Mouse (Mus musculus) embryo, embryonic 10.5 days (tissue): Measurements from ENCODE around the gene Bend4.

Experiments
- DNase-seq: peaks from one replicate; pipeline ENCODE4 v3.0.0-alpha.2; 2015; ENCODE audit warnings: low spot score

Gene Bend4

GRCm38 (mm10) chr5:67419407-67419806 is 8.7 kb downstream of the Bend4 start:
- no peak for DNase-seq

- no peak for DNase-seq
These were observed 16.6 kb downstream of the Bend4 start for GRCm38 (mm10) chr5:67411475-67411874.

GRCm38 (mm10) chr5:67410426-67410825 is 17.7 kb downstream of the Bend4 start:
- no peak for DNase-seq

GRCm38 (mm10) chr5:67408391-67408790 is 19.7 kb downstream of the Bend4 start:
- DNase-seq, result no peak

GRCm38 (mm10) chr5:67404919-67405318 is 23.2 kb downstream of the Bend4 start:
- no peak for DNase-seq

GRCm38 (mm10) chr5:67404380-67404779 is 23.7 kb downstream of the Bend4 start:
- DNase-seq, result peak; percentile 28

GRCm38 (mm10) chr5:67401612-67402011 is 26.5 kb downstream of the Bend4 start:
- DNase-seq, result peak; percentile 40

- peak; percentile 21 for DNase-seq
These were observed 27.3 kb downstream of the Bend4 start for GRCm38 (mm10) chr5:67400608-67401480.

GRCm38 (mm10) chr5:67399876-67400607 is 28.1 kb downstream of the Bend4 start:
- DNase-seq, result no peak

GRCm38 (mm10) chr5:67397186-67397585 is 30.9 kb downstream of the Bend4 start:
- peak; percentile 24 for DNase-seq

GRCm38 (mm10) chr5:67395211-67395851 is 32.8 kb downstream of the Bend4 start:
- DNase-seq, result no peak

GRCm38 (mm10) chr5:67393951-67394350 is 34.2 kb downstream of the Bend4 start:
- DNase-seq, result no peak

GRCm38 (mm10) chr5:67382556-67382955 is 45.6 kb downstream of the Bend4 start:
- no peak for DNase-seq

- no peak for DNase-seq
These were observed 46.4 kb downstream of the Bend4 start for GRCm38 (mm10) chr5:67381690-67382089.

GRCm38 (mm10) chr5:67377044-67377621 is 51.0 kb downstream of the Bend4 start:
- no peak for DNase-seq

GRCm38 (mm10) chr5:67362931-67363330 is 65.2 kb downstream of the Bend4 start:
- DNase-seq, result no peak

GRCm38 (mm10) chr5:67362316-67362715 is 65.8 kb downstream of the Bend4 start:
- DNase-seq, result no peak

GRCm38 (mm10) chr5:67348949-67349348 is 79.2 kb downstream of the Bend4 start:
- no peak for DNase-seq

GRCm38 (mm10) chr5:67347060-67347459 is 81.0 kb downstream of the Bend4 start:
- no peak for DNase-seq
